Mouse (Mus musculus): Measurements from ENCODE around the gene Prima1. TPM values are rescaled to one million over a fixed set of nuclear protein-coding genes. Genes with fewer than 3 reads are reported as not detected.

Prima1 gene
- polyA plus RNA-seq (2012; rRNA removed) (1.5 and 1.6 TPM in 2 replicates), polyA plus RNA-seq (2014; fragmentation: Nextera tagmentation; extraction: Ambion mirVana) (0.48 and 0.53 TPM in 2 replicates)

GRCm38 (mm10) chr12:103242083-103242581 lies at the start of gene Prima1:
Gene Prima1 (minus strand): TSS chr12:103242150.
- Histone ChIP-seq H3K27me3 (ENCODE audit: control insufficient read depth, insufficient read depth, low read length) (peaks cover 28% of the 10 kb centered on the region; the same call in 1 of the 2 replicates), H3K4me3 (replicated peaks; ENCODE audit: low read length) (peak within 1 kb of the TSS; percentile 77), H3K27ac (replicated peaks; ENCODE audit: low read depth, low read length) (peak within 1 kb of the TSS; percentile 65), H3K9me3 (ENCODE audit: control insufficient read depth, low read length) (no peaks in the 10 kb centered on the region), H3K4me2 (replicated peaks; ENCODE audit: low read depth, low read length, severe bottlenecking) (peak within 1 kb of the TSS; percentile 93), H3K9ac (ENCODE audit: low read depth, low read length, severe bottlenecking) (peak within 1 kb of the TSS; percentile 79), H3K4me1 (ENCODE audit: control insufficient read depth, insufficient read depth, low read length) (no peaks in the 10 kb centered on the region), H3K36me3 (ENCODE audit: control insufficient read depth, insufficient read depth, low read length) (no peaks in the 10 kb centered on the region)
- ATAC-seq (ENCODE audit: low FRiP score, low read depth) (peak; percentile 84), DNase-seq (ENCODE audit: low spot score) (peak; percentile 70)
- 0 out of 2 replicates have a peak, but pooled peaks have one; percentile 16 for TF ChIP-seq POLR2A (IDR thresholded peaks at IDR 0.05; ENCODE audit: borderline replicate concordance, extremely low read depth, insufficient read depth, insufficient read length)
- under 1% methylated on average over 22 of the region's 54 CpGs for WGBS

DNA sequence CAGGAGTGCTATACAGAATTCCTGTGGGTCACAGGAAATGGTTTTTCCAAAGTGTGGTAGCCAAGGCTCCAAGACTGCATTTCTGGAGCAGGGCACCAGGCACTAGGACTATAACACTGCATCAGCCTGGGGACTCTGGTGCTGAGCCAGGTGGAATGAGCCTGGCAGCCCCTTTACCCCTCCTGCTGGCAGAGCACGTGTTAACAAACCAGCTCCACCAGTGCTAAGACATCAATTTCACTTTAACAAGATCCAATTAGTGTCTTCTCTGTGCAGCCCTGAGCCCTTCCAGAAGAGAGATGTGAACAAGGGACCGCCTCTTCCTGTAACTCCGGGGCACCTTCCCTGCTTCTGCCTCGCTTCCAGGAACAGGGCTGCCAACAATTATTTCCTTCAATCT lies 45.3 kb upstream of the Prima1 start:
- no peaks in the 10 kb centered on the region for H3K36me3 ChIP-seq (ENCODE audit: control insufficient read depth, insufficient read depth, low read length)
- WGBS, result 60% methylated on average over 4 of the region's 4 CpGs
- TF ChIP-seq POLR2A (IDR thresholded peaks at IDR 0.05; ENCODE audit: borderline replicate concordance, extremely low read depth, insufficient read depth, insufficient read length), result no peak

GRCm38 (mm10) chr12:103283411-103283810 lies 41.5 kb upstream of the Prima1 start:
- H3K36me3 ChIP-seq (ENCODE audit: control insufficient read depth, insufficient read depth, low read length), result no peaks in the 10 kb centered on the region
- no peak overlapping the region for H3K9ac ChIP-seq (ENCODE audit: low read depth, low read length, severe bottlenecking)
- ATAC-seq (ENCODE audit: low FRiP score, low read depth) (no peak), DNase-seq (ENCODE audit: low spot score) (no peak)
- 89% methylated on average over 3 of the region's 3 CpGs for WGBS
- no peak overlapping the region for H3K4me2 ChIP-seq (replicated peaks; ENCODE audit: low read depth, low read length, severe bottlenecking)
- TF ChIP-seq POLR2A (IDR thresholded peaks at IDR 0.05; ENCODE audit: borderline replicate concordance, extremely low read depth, insufficient read depth, insufficient read length), result no peak
- no peak overlapping the region for H3K27ac ChIP-seq (replicated peaks; ENCODE audit: low read depth, low read length)
- no peaks in the 10 kb centered on the region for H3K27me3 ChIP-seq (ENCODE audit: control insufficient read depth, insufficient read depth, low read length)
- no peaks in the 10 kb centered on the region for H3K9me3 ChIP-seq (ENCODE audit: control insufficient read depth, low read length)
- no peaks in the 10 kb centered on the region for H3K4me1 ChIP-seq (ENCODE audit: control insufficient read depth, insufficient read depth, low read length)
- H3K4me3 ChIP-seq (replicated peaks; ENCODE audit: low read length), result no peak overlapping the region

More for the DNA sequence above, 45.3 kb upstream of the Prima1 start:
- no peaks in the 10 kb centered on the region for H3K27me3 ChIP-seq (ENCODE audit: control insufficient read depth, insufficient read depth, low read length)
- H3K4me3 ChIP-seq (replicated peaks; ENCODE audit: low read length), result no peak overlapping the region
- H3K27ac ChIP-seq (replicated peaks; ENCODE audit: low read depth, low read length), result no peak overlapping the region
- no peak overlapping the region for H3K9ac ChIP-seq (ENCODE audit: low read depth, low read length, severe bottlenecking)
- H3K9me3 ChIP-seq (ENCODE audit: control insufficient read depth, low read length), result no peaks in the 10 kb centered on the region
- H3K4me1 ChIP-seq (ENCODE audit: control insufficient read depth, insufficient read depth, low read length), result no peaks in the 10 kb centered on the region
- DNase-seq (ENCODE audit: low spot score) (no peak), ATAC-seq (ENCODE audit: low FRiP score, low read depth) (no peak)
- H3K4me2 ChIP-seq (replicated peaks; ENCODE audit: low read depth, low read length, severe bottlenecking), result no peak overlapping the region

DNA sequence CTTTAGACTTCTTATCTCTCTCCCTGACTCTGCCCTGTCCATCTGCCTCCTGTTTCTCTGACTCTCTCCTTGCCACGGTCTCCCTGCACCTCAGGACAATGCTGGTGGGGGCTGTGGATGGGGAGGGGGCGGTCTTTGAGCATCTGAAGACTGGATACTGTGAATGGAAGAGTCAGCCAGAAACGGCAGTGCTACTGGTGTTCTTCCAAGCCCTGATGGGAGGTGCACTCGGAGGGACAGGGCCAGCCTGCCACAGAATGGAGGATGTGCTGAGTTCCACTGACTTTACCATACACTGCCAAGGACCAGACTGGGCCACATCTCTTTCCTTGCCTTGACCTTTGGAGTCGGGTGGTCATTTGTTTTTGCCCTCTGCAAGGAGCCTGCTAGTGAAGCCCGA lies 41.0 kb upstream of the Prima1 start:
- ATAC-seq (ENCODE audit: low FRiP score, low read depth), result no peak
- Histone ChIP-seq H3K4me3 (replicated peaks; ENCODE audit: low read length) (no peak overlapping the region), H3K36me3 (ENCODE audit: control insufficient read depth, insufficient read depth, low read length) (no peaks in the 10 kb centered on the region), H3K4me2 (replicated peaks; ENCODE audit: low read depth, low read length, severe bottlenecking) (no peak overlapping the region), H3K27me3 (ENCODE audit: control insufficient read depth, insufficient read depth, low read length) (no peaks in the 10 kb centered on the region), H3K27ac (replicated peaks; ENCODE audit: low read depth, low read length) (no peak overlapping the region), H3K9ac (ENCODE audit: low read depth, low read length, severe bottlenecking) (no peak overlapping the region), H3K4me1 (ENCODE audit: control insufficient read depth, insufficient read depth, low read length) (no peaks in the 10 kb centered on the region), H3K9me3 (ENCODE audit: control insufficient read depth, low read length) (peaks cover 3% of the 10 kb centered on the region)
- no peak for TF ChIP-seq POLR2A (IDR thresholded peaks at IDR 0.05; ENCODE audit: borderline replicate concordance, extremely low read depth, insufficient read depth, insufficient read length)
- 71% methylated on average over 6 of the region's 6 CpGs for WGBS
- no peak for DNase-seq (ENCODE audit: low spot score)

GRCm38 (mm10) chr12:103281912-103282311 lies 40.0 kb upstream of the Prima1 start:
- ATAC-seq (ENCODE audit: low FRiP score, low read depth) (no peak), DNase-seq (ENCODE audit: low spot score) (no peak)
- H3K27ac ChIP-seq (replicated peaks; ENCODE audit: low read depth, low read length), result no peak overlapping the region
- no peaks in the 10 kb centered on the region for H3K4me1 ChIP-seq (ENCODE audit: control insufficient read depth, insufficient read depth, low read length)
- no peak overlapping the region for H3K4me2 ChIP-seq (replicated peaks; ENCODE audit: low read depth, low read length, severe bottlenecking)
- WGBS, result 50% methylated on average over 4 of the region's 4 CpGs
- H3K27me3 ChIP-seq (ENCODE audit: control insufficient read depth, insufficient read depth, low read length), result no peaks in the 10 kb centered on the region
- H3K36me3 ChIP-seq (ENCODE audit: control insufficient read depth, insufficient read depth, low read length), result no peaks in the 10 kb centered on the region
- H3K9me3 ChIP-seq (ENCODE audit: control insufficient read depth, low read length), result peaks cover 5% of the 10 kb centered on the region
- no peak overlapping the region for H3K9ac ChIP-seq (ENCODE audit: low read depth, low read length, severe bottlenecking)
- H3K4me3 ChIP-seq (replicated peaks; ENCODE audit: low read length), result no peak overlapping the region
- no peak for TF ChIP-seq POLR2A (IDR thresholded peaks at IDR 0.05; ENCODE audit: borderline replicate concordance, extremely low read depth, insufficient read depth, insufficient read length)
